Mouse (Mus musculus) cerebellum, adult 11 months (tissue): ENCODE measurements around the gene Gm7579.
"Not testable (repeated sequence)": the region's sequence is repeated elsewhere in the genome, so short reads cannot be mapped to it uniquely, and the experiment has no call there.

Source experiments
- DNase-seq: peaks from one replicate; pipeline ENCODE4 v3.0.0; 2022

Gene Gm7579

GRCm38 (mm10) chr7:142211559-142211958, at the start of gene Gm7579:
Gene Gm7579, plus strand, starts transcription at chr7:142211859.
- no peak for DNase-seq

GRCm38 (mm10) chr7:142165639-142166038, 46.0 kb upstream of the Gm7579 start, which contains the start of gene Gm4553:
Gene Gm4553, minus strand, starts transcription at chr7:142165739.
- not testable (repeated sequence) for DNase-seq

DNA sequence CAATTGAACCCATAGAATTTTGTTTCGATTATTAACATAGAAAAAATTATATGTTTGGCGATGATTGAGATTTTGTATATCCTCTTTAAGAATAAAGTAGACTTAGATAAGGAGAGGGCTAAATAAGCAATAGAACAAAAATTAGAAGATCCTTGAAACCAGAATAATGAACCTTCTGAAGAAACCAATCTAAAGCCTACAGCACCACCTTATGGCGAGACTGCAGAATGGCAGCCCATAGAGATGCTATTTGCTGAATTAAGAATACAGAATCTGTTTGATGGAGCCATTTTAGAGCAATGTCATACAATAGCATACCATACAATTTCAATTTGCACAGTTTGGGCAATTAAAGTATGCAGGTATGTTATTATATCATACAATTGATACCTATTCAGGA, 41.8 kb upstream of the Gm7579 start:
- no peak for DNase-seq

DNA sequence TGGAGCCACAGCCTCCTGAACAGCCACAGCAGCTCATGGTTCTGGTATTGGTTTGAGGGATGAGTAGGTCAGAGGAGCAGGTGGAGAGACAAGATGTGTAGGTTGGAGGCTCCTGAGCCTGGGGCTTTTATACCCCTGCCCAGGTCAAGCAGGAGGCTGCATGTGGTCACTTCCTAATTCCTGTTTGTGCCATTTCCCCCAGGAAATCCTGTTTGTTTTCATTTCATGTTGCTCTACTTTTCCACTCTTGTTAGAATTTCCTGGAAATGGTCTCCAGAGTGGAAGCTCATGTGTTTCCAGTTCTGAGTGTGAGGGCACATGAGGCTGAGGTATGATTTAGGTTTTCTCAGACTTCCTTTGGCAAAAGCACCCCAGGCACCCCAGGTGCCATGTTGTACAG, 35.8 kb upstream of the Gm7579 start, which contains the start of gene Krtap5-2:
Gene Krtap5-2, minus strand, starts transcription at position 101 of the 400 bp plus-strand sequence.
- not testable (repeated sequence) for DNase-seq

GRCm38 (mm10) chr7:142178685-142179084, 33.0 kb upstream of the Gm7579 start:
- DNase-seq = no peak

DNA sequence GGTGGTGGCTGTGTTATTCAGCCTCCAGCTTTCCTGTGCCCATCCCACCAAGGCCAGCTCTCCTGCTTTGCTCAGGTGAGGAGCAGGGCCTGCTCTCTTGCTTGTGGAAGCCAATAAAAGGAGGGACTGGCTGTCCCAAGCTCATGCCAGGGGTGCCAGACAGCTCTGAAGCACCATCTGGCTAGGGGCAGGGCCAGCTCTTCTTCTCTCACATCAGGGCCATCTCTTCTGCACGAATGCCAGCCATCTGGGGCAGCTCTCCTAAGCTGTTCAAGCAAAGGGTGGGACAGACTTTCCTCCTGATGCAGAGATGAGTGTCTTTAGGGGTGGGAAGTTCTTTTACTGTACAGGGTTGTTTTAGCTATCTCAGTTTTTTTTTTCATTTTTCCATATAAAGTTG, 30.6 kb upstream of the Gm7579 start:
- no peak for DNase-seq

DNA sequence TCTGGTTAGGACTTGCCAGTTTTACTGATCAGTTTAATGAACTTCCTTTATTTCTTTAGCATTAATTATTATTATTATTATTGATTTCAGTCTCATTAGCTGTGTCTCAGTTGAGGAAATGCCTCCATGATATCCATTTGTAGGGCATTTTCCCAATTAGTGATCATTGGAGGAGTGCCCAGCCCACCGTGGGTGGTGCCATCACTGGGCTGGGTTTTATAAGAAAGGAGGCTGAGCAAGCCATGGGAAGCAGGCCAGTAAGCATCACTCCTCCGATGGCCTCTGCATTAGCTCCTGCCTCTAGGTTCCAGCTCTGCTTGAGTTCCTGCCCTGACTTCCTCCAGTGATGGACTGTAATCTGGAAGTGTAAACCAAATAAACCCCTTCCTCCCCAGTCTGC, 23.5 kb upstream of the Gm7579 start:
- DNase-seq = no peak

GRCm38 (mm10) chr7:142190289-142190688, 21.4 kb upstream of the Gm7579 start, which contains the start of gene Gm10153:
Gene Gm10153, minus strand, starts transcription at chr7:142190389.
- DNase-seq = no peak

GRCm38 (mm10) chr7:142198748-142199147, 12.9 kb upstream of the Gm7579 start:
- no peak for DNase-seq

- DNase-seq = no peak
These were observed 10.6 kb upstream of the Gm7579 start, which contains the start of gene Krtap5-3 for GRCm38 (mm10) chr7:142201064-142201463. Gene Krtap5-3, plus strand, starts transcription at chr7:142201364.

GRCm38 (mm10) chr7:142205488-142205887, 6.2 kb upstream of the Gm7579 start:
- no peak for DNase-seq

DNA sequence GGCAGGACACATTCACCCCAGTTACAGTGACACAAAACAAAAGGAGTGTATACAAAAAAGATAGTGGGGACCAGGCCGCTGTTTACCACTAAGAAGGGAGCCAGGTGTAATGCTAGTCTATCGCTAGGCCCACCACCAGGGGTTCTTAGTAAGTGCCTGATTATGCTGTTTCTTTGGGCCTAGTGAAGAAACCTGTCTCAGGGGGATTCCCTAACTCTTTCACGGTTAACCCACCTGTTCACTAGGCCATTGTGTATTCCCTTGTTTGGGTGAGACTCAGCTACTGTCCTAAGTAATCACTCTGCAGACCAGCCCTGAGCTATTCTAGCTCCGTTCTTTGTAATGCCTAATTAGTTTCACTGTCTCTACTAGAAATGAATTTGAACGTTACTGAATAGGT, 4.8 kb upstream of the Gm7579 start:
- not testable (repeated sequence) for DNase-seq

DNA sequence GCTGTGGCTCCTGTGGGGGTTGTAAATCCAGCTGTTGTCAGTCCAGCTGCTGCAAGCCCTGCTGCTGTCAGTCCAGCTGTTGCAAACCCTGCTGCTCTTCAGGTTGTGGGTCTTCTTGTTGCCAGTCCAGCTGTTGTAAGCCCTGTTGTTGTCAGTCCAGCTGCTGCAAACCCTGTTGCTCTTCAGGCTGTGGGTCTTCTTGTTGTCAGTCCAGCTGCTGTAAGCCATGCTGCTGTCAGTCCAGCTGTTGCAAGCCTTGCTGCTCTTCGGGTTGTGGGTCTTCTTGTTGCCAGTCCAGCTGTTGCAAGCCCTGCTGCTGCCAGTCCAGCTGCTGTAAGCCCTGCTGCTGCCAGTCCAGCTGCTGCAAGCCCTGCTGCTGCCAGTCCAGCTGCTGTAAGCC, 477 bp downstream of the Gm7579 start:
- not testable (repeated sequence) for DNase-seq

DNA sequence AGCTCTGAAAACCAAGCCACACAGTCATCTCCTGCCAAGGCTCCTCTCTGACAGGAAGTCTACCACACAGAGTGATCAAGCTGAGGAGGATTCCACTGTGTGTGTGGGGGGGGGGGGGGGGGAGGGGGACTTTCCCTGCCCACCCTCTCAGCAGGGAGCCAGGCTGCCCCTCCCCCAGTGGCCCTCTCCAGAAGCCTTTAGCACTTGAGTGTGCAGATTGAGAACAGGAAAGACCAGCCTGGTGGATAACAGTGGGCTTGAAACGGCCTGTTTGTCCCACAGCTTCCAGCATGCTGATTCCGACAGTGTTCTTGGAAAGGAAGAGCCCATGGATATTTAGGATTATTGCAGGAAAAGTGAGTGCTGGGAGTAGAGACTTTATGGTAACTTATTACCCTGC, 12.9 kb downstream of the Gm7579 start:
- no peak for DNase-seq

- DNase-seq = not testable (repeated sequence)
These were observed 18.2 kb downstream of the Gm7579 start, which contains the start of gene Krtap5-5 for GRCm38 (mm10) chr7:142229871-142230270. Gene Krtap5-5, minus strand, starts transcription at chr7:142229971.

GRCm38 (mm10) chr7:142231540-142231939, 19.9 kb downstream of the Gm7579 start:
- DNase-seq = no peak

DNA sequence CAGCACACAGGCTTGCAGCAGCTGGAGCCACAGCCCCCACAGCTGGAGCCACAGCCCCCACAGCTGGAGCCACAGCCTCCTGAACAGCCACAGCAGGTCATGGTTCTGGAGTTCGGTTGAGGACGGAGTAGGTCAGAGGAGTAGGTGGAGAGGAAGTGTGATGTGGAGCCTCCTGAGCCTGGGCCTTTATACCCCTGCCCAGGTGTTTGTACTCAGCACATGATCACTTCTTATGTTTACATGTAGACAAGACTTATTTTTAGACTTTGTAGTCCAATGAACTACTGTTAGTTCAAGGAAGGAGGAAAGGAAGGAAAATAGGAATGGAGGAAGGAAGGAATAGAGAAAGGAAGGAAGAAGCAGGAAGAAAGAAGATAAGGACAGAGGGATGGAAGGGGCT, 29.3 kb downstream of the Gm7579 start, which contains the start of gene Gm40460:
Gene Gm40460, minus strand, starts transcription at position 101 of the 400 bp plus-strand sequence.
- DNase-seq = no peak

DNA sequence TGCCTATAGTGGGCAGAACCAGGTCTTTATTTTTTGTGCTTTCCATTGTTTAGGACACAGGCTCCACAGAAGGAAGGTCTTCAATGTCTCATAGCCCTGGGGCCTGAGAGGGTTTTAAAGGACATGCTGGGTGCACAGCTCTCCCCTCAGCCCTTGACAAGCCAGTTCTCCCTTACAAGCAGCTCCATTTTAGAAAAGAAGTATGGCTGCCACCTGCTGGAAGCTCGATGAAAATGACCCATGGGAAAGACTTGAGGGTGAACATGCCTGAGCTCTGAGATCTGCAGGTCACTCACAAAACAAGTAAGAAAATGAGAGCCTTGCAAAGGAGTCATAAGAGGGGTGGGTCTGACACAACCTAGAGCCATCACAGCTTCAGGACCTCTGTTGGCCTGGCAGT, 38.2 kb downstream of the Gm7579 start:
- DNase-seq = peak; percentile 4

DNA sequence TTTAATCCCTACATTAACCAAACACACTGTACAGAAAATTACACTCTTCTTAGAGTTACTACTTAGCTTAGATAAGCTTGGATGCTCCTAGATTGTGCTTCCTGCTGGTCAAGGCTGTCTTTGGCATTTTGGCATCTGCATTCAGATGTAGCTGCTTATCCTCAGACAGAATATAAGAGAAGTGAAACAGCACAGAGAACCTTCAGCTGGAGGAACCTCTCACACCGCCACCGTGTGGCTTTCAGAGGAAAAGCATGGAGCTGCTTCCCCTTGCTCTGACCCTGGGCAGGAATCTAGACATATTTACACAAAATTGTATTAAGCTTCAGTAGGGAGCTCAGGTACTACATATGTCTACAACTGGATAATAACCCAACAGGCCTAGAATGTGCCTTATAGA, 43.9 kb downstream of the Gm7579 start:
- DNase-seq = no peak

- not testable (repeated sequence) for DNase-seq
These were observed 46.6 kb downstream of the Gm7579 start, which contains the start of gene Gm2431 for GRCm38 (mm10) chr7:142258254-142258653. Gene Gm2431, minus strand, starts transcription at chr7:142258354.
